Mouse (Mus musculus) embryonic facial prominence, embryonic 15.5 days (tissue): Measurements from ENCODE around the gene Cbarp. TPM values are rescaled to one million over a fixed set of nuclear protein-coding genes. Genes with fewer than 3 reads are reported as not detected.

Experiments used
- ATAC-seq: fragments of 200-750 bp; cut with Nextera tagmentation; 2 replicates; pipeline ENCODE4 v1.8.0; 2017; ENCODE audit warnings: low read depth, moderate TSS enrichment; ENCODE audit not compliant: insufficient number of reproducible peaks, low FRiP score, low TSS enrichment
- H3K27ac ChIP-seq: fragments of 300-500 bp; sonication (generic); replicated peaks from 2 replicates; pipeline ENCODE4 v1.5.1; 2015; ENCODE audit warnings: mild to moderate bottlenecking, inconsistent platforms
- H3K27me3 ChIP-seq: fragments of 300-500 bp; sonication (generic); 2 replicates; pipeline ENCODE4 v1.6.1; 2015; ENCODE audit warnings: inconsistent platforms
- H3K36me3 ChIP-seq: fragments of 300-500 bp; sonication (generic); 2 replicates; pipeline ENCODE4 v1.6.1; 2015; ENCODE audit warnings: mild to moderate bottlenecking, inconsistent platforms
- H3K4me1 ChIP-seq: fragments of 300-500 bp; sonication (generic); 2 replicates; pipeline ENCODE4 v1.6.1; 2015; ENCODE audit warnings: inconsistent platforms
- H3K4me2 ChIP-seq: fragments of 300-500 bp; sonication (generic); replicated peaks from 2 replicates; pipeline ENCODE4 v1.6.1; 2015; ENCODE audit warnings: mild to moderate bottlenecking, inconsistent platforms
- H3K4me3 ChIP-seq: fragments of 300-500 bp; sonication (generic); replicated peaks from 2 replicates; pipeline ENCODE4 v1.5.1; 2015; ENCODE audit warnings: mild to moderate bottlenecking, inconsistent platforms
- H3K9ac ChIP-seq: fragments of 300-500 bp; sonication (generic); 2 replicates; pipeline ENCODE4 v1.6.1; 2015; ENCODE audit warnings: inconsistent platforms
- H3K9me3 ChIP-seq: fragments of 300-500 bp; sonication (generic); replicated peaks from 2 replicates; pipeline ENCODE4 v1.6.1; 2016; ENCODE audit warnings: inconsistent platforms
- WGBS: fragments of 180-500 bp; shearing (Covaris S2); methylation state at CpG from one replicate; pipeline ENCODE4 v1.1.7; 2015; 5-methylcytosine and 5-hydroxymethylcytosine counted together
- polyA plus RNA-seq: library from polyadenylated mRNA; unstranded; fragments of >200 nt; fragmentation: Nextera tagmentation; extraction: Ambion mirVana; gene quantifications from 2 replicates; pipeline ENCODE4 v1.2.1, GENCODE M21; 2015

Cbarp gene
- polyA plus RNA-seq, 1 experiment from 2014 or later = 10.9 TPM

DNA sequence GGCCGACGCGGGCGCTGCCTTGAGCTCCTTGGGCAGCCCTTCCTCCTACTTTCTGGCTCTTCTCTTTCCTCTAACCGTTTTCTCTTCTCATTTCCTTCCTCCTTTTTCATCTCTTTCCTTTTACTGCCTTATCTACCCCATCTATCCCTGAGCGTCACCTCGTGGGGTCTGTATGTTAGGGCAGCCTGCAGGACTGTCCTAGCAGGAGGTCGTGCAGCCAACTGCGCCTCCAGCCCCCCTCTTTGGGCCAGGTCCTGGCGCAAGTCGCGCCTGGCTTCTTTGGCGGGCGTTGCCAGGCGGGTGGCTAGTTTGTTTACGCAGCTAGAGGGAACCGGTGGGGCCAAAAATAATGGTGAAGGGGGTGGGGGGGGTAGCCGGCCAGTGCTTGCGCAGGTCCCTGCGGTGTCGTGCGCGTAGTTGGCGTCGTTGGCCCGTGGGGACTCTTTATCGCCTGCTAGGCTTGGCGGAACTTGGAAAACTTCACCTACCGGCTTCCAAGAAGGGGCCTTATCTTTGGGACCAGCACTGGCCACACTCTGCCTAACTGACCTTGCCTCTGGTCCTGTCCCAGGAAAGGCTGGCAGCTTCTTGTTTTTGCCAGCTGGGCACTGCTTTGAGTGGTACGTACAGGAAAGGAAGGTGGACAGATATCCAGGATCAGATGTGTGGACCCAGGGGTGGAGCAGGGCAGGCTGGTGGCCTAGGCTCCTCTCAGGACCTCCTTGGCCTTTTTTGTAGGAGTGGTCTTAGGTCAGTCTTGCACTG is 23.5 kb downstream of the Cbarp start:
- H3K9ac ChIP-seq = peak overlapping the region; percentile 85
- no peaks in the 10 kb centered on the region for H3K9me3 ChIP-seq
- peaks cover 49% of the 10 kb centered on the region for H3K4me1 ChIP-seq
- WGBS = 4% methylated on average over 30 of the region's 30 CpGs
- no peaks in the 10 kb centered on the region for H3K27me3 ChIP-seq
- peak overlapping the region; percentile 94 for H3K4me3 ChIP-seq
- peak overlapping the region; percentile 91 for H3K4me2 ChIP-seq
- peaks cover 36% of the 10 kb centered on the region for H3K36me3 ChIP-seq
- peak overlapping the region; percentile 87 for H3K27ac ChIP-seq
- ATAC-seq = no peak

DNA sequence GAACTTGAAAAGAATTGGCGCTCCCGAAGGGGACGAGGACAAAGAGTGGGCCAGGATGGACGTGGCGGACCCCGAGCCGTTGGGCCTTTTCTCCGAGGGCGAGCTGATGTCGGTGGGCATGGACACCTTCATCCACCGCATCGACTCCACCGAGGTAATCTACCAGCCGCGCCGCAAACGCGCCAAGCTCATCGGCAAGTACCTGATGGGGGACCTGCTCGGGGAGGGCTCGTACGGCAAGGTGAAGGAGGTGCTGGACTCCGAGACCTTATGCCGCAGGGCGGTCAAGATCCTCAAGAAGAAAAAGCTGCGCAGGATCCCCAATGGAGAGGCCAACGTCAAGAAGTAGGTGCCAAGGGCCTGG is 24.1 kb downstream of the Cbarp start:
- under 1% methylated on average over 27 of the region's 27 CpGs for WGBS
- Histone ChIP-seq H3K4me3 (peak overlapping the region; percentile 94), H3K27ac (peak overlapping the region; percentile 87), H3K36me3 (peaks cover 30% of the 10 kb centered on the region), H3K9ac (peak overlapping the region; percentile 85), H3K9me3 (no peaks in the 10 kb centered on the region), H3K27me3 (no peaks in the 10 kb centered on the region), H3K4me2 (peak overlapping the region; percentile 91), H3K4me1 (peaks cover 49% of the 10 kb centered on the region)
- ATAC-seq = no peak

DNA sequence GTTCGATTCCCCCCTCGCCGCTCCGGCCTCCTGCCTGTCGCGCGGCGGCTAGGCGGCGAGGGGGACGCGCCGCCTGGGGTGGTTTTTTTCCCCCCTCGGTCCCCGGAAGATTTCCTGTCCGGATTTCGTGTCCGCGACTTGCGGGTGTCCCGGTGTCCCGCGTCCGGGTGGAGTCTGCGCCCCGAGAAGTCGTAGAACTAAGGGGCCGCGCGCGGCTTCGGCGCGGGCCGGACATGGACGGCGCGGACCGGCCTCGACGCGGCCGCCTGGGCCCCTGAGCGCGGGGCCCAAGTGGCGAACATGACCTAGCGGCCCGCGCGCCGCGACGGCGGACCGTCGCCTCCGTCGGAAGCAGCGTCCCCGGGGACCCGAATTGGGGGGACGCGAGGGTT is 24.7 kb downstream of the Cbarp start:
- Histone ChIP-seq H3K36me3 (peaks cover 24% of the 10 kb centered on the region), H3K4me1 (peaks cover 49% of the 10 kb centered on the region), H3K4me3 (peak overlapping the region; percentile 94), H3K9me3 (no peaks in the 10 kb centered on the region), H3K9ac (peak overlapping the region; percentile 85), H3K27me3 (no peaks in the 10 kb centered on the region), H3K4me2 (peak overlapping the region; percentile 91), H3K27ac (peak overlapping the region; percentile 87)
- ATAC-seq = no peak
- under 1% methylated on average over 63 of the region's 63 CpGs for WGBS

DNA sequence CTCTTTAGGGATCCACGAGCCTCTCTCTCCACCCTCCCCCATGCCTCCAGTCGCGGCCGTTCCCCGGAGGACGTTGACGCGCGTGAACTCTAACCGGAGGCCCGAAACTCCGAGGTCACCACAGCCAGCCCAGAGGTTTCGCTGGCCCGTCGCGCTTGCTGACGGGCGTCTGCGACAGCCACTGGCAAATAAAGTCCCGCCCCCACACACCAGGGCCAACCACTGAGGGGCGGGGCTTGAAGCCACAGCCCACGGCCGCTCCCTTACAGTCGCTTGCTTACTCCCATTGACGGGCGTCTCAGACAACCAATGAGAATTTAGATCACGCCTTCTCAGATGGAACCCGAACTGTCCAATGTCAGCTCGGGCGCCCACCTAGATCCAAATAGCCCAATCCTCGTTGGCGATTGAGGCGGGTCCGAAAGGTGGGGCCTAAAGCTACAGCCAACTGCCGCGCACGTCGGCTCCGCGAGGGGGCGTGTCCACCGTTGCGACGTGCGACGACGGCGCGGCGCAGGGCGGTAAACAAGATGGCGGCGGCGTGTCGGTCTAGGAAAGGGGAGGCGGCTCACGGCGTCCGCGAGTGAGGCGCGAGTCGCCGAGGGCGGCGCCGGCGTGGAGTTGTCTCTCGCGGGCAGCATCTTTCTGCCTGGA is 25.2 kb downstream of the Cbarp start, which contains the start of gene Stk11:
Gene Stk11, plus strand, starts transcription at position 514 of the 654 bp plus-strand sequence.
- H3K36me3 ChIP-seq = peaks cover 19% of the 10 kb centered on the region
- no peaks in the 10 kb centered on the region for H3K27me3 ChIP-seq
- H3K9ac ChIP-seq = peak within 1 kb of the TSS; percentile 85
- no peaks in the 10 kb centered on the region for H3K9me3 ChIP-seq
- H3K4me3 ChIP-seq = peak within 1 kb of the TSS; percentile 94
- peak within 1 kb of the TSS; percentile 87 for H3K27ac ChIP-seq
- peak; percentile 97 for ATAC-seq
- under 1% methylated on average over 70 of the region's 70 CpGs for WGBS
- peak within 1 kb of the TSS; percentile 91 for H3K4me2 ChIP-seq
- H3K4me1 ChIP-seq = peaks cover 45% of the 10 kb centered on the region

DNA sequence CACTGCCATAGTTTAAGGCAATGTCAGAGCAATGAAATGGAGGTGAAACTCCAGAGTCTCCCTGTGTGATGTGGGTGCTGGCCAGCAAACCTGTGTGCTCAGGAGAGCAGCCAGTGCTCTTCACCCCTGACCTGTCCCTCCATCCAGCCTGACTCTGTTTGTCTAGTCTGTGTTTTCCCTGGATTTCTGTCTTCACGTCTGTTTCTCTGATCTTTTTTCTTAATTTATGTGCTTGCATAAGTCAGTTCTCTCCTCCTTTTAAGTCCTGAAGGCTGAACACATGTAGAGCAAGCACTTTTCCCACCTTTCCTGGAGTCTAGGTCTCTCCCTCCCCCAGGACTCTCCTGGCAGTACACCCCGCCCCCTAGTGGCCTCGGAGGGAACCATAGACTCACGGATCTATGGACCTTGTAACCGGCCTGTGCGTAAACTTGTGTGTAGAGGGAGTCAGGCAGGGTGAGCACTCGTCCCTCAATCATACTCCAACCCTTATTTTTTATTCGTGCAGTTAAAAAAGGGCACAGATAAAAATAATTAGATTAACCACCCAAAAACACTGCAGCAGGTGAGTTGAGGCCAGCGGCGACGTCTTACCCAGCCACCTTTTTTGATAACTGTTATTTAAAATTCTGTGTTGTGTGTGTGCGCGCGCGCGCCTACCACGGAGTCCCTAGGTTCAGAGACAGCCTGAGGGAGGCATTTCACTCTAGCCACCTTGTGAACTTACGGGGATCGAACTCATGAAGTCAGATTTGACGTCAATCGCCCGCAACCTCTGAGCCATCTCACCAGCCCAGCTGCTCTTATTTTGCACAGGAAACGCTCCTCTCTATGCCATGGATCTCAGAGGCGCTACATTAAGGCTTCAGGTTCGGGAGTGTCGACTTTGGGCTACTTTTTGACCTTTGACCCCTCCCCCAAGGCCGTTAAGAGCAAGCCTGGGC is 26.0 kb downstream of the Cbarp start:
- peak overlapping the region; percentile 37 for H3K9ac ChIP-seq
- peaks cover 38% of the 10 kb centered on the region for H3K4me1 ChIP-seq
- WGBS = 2% methylated on average over 27 of the region's 27 CpGs
- ATAC-seq = peak; percentile 45; the same call in 1 of the 2 replicates
- peak overlapping the region; percentile 85 for H3K27ac ChIP-seq
- H3K27me3 ChIP-seq = no peaks in the 10 kb centered on the region
- H3K4me3 ChIP-seq = peak overlapping the region; percentile 94
- peak overlapping the region; percentile 63 for H3K4me2 ChIP-seq
- no peaks in the 10 kb centered on the region for H3K9me3 ChIP-seq
- H3K36me3 ChIP-seq = peaks cover 13% of the 10 kb centered on the region; the same call in 1 of the 2 replicates

DNA sequence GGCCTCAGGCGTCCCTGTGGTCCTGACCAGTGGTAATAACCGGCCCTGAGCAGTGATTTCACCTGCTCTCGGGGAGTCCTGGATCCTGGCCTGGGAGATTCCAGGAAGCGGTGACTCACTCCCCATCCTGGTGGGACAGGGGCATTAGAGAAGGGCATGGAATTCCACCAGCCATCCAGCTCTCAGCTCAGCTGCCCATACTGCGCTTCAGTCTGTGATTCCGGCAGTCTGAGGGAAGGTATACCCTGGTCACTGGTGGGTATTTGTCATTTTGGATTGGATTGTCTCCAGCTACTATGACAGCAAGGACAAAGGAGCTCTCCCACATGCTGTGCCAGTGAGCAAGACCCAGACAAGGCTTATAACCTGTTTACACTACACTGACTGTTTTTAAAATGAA is 33.0 kb downstream of the Cbarp start:
- H3K36me3 ChIP-seq = no peaks in the 10 kb centered on the region
- peaks cover 6% of the 10 kb centered on the region; the same call in 1 of the 2 replicates for H3K4me1 ChIP-seq
- no peak overlapping the region for H3K4me3 ChIP-seq
- no peak for ATAC-seq
- H3K27me3 ChIP-seq = no peaks in the 10 kb centered on the region
- H3K4me2 ChIP-seq = no peak overlapping the region
- H3K9ac ChIP-seq = no peak overlapping the region
- H3K27ac ChIP-seq = no peak overlapping the region
- H3K9me3 ChIP-seq = no peaks in the 10 kb centered on the region
- WGBS = 65% methylated on average over 6 of the region's 6 CpGs

DNA sequence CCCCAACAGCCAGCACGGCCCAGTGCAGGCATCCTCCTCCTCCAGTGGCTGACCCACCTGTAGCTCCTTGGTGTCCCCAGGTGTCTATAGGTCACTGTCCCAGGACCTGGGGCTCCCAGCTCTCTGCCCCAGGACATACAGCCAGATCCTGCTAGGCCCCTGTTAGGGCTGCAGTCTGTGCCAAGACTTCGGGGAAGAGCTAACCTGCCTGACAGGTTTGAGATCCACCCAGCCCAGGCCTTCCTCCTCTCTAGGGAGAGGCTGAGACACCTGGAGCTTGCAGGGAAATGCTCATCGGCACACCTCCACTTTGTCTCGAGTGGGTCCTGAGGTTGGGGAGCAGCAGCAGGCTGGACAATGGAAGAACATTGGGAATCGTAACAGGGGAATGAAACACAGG is 34.7 kb downstream of the Cbarp start:
- WGBS = 59% methylated on average over 5 of the region's 5 CpGs
- no peak for ATAC-seq
- peak overlapping the region; percentile 21 for H3K4me2 ChIP-seq
- no peaks in the 10 kb centered on the region for H3K36me3 ChIP-seq
- no peaks in the 10 kb centered on the region for H3K27me3 ChIP-seq
- H3K9me3 ChIP-seq = no peaks in the 10 kb centered on the region
- H3K4me1 ChIP-seq = peaks cover 17% of the 10 kb centered on the region
- peak overlapping the region; percentile 17 for H3K4me3 ChIP-seq
- no peak overlapping the region for H3K9ac ChIP-seq
- H3K27ac ChIP-seq = peak overlapping the region; percentile 74

DNA sequence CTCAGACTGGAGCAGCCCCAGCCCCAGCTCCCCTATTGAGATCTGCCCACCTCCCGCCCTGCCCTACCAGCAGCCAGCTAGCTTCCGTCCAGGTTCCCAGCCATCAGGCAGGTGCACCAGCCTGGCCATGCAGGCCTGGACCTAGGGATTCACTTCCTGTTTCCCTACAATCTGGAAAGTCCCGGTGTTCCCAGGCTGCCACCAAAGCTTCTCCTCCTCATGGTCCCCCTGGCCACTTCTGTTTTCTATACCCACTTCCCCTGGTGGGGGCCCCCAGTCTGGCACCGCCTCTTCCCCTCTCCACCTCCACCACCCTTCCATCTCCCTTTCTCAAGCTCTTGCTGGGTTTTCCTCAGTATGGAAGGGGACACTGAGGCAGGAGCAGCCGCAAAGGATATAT is 35.2 kb downstream of the Cbarp start, which contains the start of gene Sbno2:
Gene Sbno2, minus strand, starts transcription at position 112 of the 400 bp plus-strand sequence.
- no peaks in the 10 kb centered on the region for H3K36me3 ChIP-seq
- peak within 1 kb of the TSS; percentile 21 for H3K4me2 ChIP-seq
- no peak for ATAC-seq
- peak within 1 kb of the TSS; percentile 17 for H3K4me3 ChIP-seq
- H3K9ac ChIP-seq = 0 out of 2 replicates have a peak within 1 kb of the TSS, but pooled peaks have one; percentile 12
- peaks cover 22% of the 10 kb centered on the region for H3K4me1 ChIP-seq
- H3K9me3 ChIP-seq = no peaks in the 10 kb centered on the region
- H3K27ac ChIP-seq = peak within 1 kb of the TSS; percentile 74
- 52% methylated on average over 5 of the region's 5 CpGs for WGBS
- no peaks in the 10 kb centered on the region for H3K27me3 ChIP-seq

DNA sequence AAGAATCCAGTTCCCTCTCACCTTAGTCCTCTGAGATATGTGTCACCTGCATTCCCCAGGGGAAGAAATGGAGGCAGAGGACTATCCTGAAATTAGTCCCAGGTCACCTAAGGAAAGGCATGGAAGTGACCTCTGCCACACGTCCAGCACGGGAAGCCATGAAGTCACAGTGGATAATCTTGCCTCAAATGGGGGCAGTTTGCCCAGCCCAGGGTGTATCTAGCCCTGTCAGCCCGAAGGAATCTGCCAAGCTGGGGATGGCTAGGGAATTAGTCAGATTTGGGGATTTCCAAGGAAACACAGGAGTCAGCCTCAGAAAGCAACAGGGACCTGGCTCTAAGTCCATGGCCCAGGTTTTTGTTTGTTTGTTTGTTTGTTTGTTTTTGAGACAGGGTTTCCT is 36.5 kb downstream of the Cbarp start:
- 0 out of 2 replicates have a peak, but pooled peaks cover 3% of the 10 kb centered on the region for H3K36me3 ChIP-seq
- no peaks in the 10 kb centered on the region for H3K27me3 ChIP-seq
- no peak overlapping the region for H3K4me2 ChIP-seq
- ATAC-seq = no peak
- no peak overlapping the region for H3K27ac ChIP-seq
- H3K9ac ChIP-seq = no peak overlapping the region
- H3K4me1 ChIP-seq = peaks cover 33% of the 10 kb centered on the region
- WGBS = 76% methylated on average over 3 of the region's 3 CpGs
- no peaks in the 10 kb centered on the region for H3K9me3 ChIP-seq
- H3K4me3 ChIP-seq = no peak overlapping the region

DNA sequence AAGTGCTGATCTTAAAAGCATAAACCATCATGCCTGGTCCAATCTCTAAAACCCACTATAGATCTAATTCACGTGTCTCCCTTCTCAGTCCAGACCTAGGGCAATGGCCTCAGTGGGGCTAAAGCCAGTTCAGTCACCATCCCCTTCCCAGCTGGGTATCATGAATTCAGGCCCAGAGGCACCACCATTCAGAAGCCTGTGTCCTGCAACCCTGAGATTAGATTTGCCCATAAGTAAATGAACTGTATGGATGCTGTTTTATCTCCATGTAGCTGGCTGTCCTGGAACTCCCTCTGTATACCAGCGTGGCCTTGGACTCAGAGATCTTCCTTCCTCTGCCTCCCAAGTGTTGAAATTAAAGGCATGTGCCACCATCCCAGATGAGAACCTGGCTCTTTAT is 37.6 kb downstream of the Cbarp start:
- peak overlapping the region; percentile 90; the same call in 1 of the 2 replicates for H3K4me3 ChIP-seq
- H3K27ac ChIP-seq = 0 out of 2 replicates have a peak overlapping the region, but pooled peaks have one; percentile 79
- H3K36me3 ChIP-seq = 0 out of 2 replicates have a peak, but pooled peaks cover 3% of the 10 kb centered on the region

More for the DNA sequence above, 37.6 kb downstream of the Cbarp start:
- Histone ChIP-seq H3K27me3 (no peaks in the 10 kb centered on the region), H3K9ac (no peak overlapping the region), H3K4me1 (peaks cover 45% of the 10 kb centered on the region), H3K9me3 (no peaks in the 10 kb centered on the region), H3K4me2 (peak overlapping the region; percentile 73)
- 83% methylated on average over 2 of the region's 2 CpGs for WGBS
- no peak for ATAC-seq
